ENCODE assay signal across 14 mouse cellular contexts in the genomic region with DNA sequence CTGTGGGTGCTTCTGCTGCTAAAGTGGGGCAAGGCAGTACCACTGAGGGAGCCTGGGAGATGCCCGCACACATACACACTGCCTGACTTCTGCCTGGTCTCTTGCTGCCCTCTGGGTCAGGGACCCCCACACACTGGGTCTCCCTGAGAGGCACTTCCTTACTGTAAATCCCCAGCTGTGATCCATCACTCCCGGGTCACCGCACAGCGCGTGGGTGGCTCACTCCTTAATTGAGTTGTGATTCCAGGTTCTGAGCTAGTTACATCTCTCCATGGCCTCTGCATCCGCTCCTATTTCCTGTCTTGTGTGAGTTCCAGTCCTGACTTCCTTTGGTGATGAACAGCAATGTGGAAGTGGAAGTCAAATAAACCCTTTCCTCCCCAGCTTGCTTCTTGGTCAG. TPM values are rescaled to one million over a fixed set of nuclear protein-coding genes. Genes with fewer than 3 reads are reported as not detected.
"Had no signal": no experiment of that assay in that cellular context is flagged by ENCODE, and none has a peak within 500 bp of the region (broad histone marks: within the 10 kb centered on the region; RNA-seq: fewer than 3 reads in every experiment).

No protein-coding gene starts in this region.

- H3K4me2 ChIP-seq: kidney, embryonic 15.5 days; limb, embryonic 15.5 days; lung, embryonic 14.5 days; midbrain, embryonic 11.5 days had no signal

- H3K27ac ChIP-seq: limb, embryonic 15.5 days had no signal

- H3K9me3 ChIP-seq: limb, embryonic 15.5 days; liver, embryonic 12.5 days; midbrain, embryonic 15.5 days had no signal

- H3K4me3 ChIP-seq: kidney, embryonic 15.5 days; limb, embryonic 15.5 days; liver, embryonic 12.5 days had no signal

- H3K27me3 ChIP-seq: midbrain, embryonic 15.5 days had no signal

- ATAC-seq: liver, embryonic 12.5 days; midbrain, embryonic 15.5 days had no signal

- H3K36me3 ChIP-seq: kidney, embryonic 15.5 days; limb, embryonic 15.5 days; liver, embryonic 12.5 days; midbrain, embryonic 15.5 days had no signal

- H3K9ac ChIP-seq: kidney, embryonic 15.5 days; limb, embryonic 15.5 days; liver, embryonic 12.5 days; lung, embryonic 14.5 days; midbrain, embryonic 15.5 days had no signal

- DNase-seq: kidney, postnatal 25 days; layer of hippocampus, adult 9-11 months; layer of hippocampus, postnatal 36 days; lung, embryonic 14.5 days; lung, postnatal 10 days; lung, postnatal 4 days; thymus, adult 18-20 months; thymus, postnatal 14 days had no signal

RNA-seq across cellular contexts. Expression of gene Spire2, which starts 1.8 kb away (rescaled TPM):
- total RNA-seq: megakaryocyte, adult 5-6 weeks had no signal
